Mouse (Mus musculus): ENCODE results near the gene Ntng1. TPM values are rescaled to one million over a fixed set of nuclear protein-coding genes. Genes with fewer than 3 reads are reported as not detected.

Gene Ntng1
- polyA plus RNA-seq, 1 experiment = not detected

GRCm38 (mm10) chr3:109917926-109918694 lies 225.7 kb downstream of the Ntng1 start:
- H3K4me1 ChIP-seq (ENCODE audit: control insufficient read depth, insufficient read depth, insufficient read length, low read length) = no peaks in the 10 kb centered on the region
- no peak overlapping the region for H3K27ac ChIP-seq (replicated peaks; ENCODE audit: low read depth, low read length)
- no peak overlapping the region for H3K4me3 ChIP-seq (ENCODE audit: insufficient read depth, low read depth, low read length)

GRCm38 (mm10) chr3:109917077-109917476 lies 226.7 kb downstream of the Ntng1 start:
- no peak overlapping the region for H3K4me3 ChIP-seq (ENCODE audit: insufficient read depth, low read depth, low read length)
- no peaks in the 10 kb centered on the region for H3K4me1 ChIP-seq (ENCODE audit: control insufficient read depth, insufficient read depth, insufficient read length, low read length)
- H3K27ac ChIP-seq (replicated peaks; ENCODE audit: low read depth, low read length) = no peak overlapping the region

GRCm38 (mm10) chr3:109914226-109914625 lies 229.6 kb downstream of the Ntng1 start:
- Histone ChIP-seq H3K4me3 (ENCODE audit: insufficient read depth, low read depth, low read length) (no peak overlapping the region), H3K4me1 (ENCODE audit: control insufficient read depth, insufficient read depth, insufficient read length, low read length) (no peaks in the 10 kb centered on the region), H3K27ac (replicated peaks; ENCODE audit: low read depth, low read length) (no peak overlapping the region)

- H3K4me3 ChIP-seq (ENCODE audit: insufficient read depth, low read depth, low read length) = no peak overlapping the region
- H3K4me1 ChIP-seq (ENCODE audit: control insufficient read depth, insufficient read depth, insufficient read length, low read length) = no peaks in the 10 kb centered on the region
- no peak overlapping the region for H3K27ac ChIP-seq (replicated peaks; ENCODE audit: low read depth, low read length)
Observed at GRCm38 (mm10) chr3:109890600-109890999, 253.2 kb downstream of the Ntng1 start.

- H3K4me3 ChIP-seq (ENCODE audit: insufficient read depth, low read depth, low read length) = no peak overlapping the region
- no peaks in the 10 kb centered on the region for H3K4me1 ChIP-seq (ENCODE audit: control insufficient read depth, insufficient read depth, insufficient read length, low read length)
- H3K27ac ChIP-seq (replicated peaks; ENCODE audit: low read depth, low read length) = no peak overlapping the region
Observed at GRCm38 (mm10) chr3:109885672-109886071, 258.1 kb downstream of the Ntng1 start.

GRCm38 (mm10) chr3:109879061-109879460 lies 264.8 kb downstream of the Ntng1 start:
- Histone ChIP-seq H3K4me3 (ENCODE audit: insufficient read depth, low read depth, low read length) (no peak overlapping the region), H3K4me1 (ENCODE audit: control insufficient read depth, insufficient read depth, insufficient read length, low read length) (no peaks in the 10 kb centered on the region), H3K27ac (replicated peaks; ENCODE audit: low read depth, low read length) (no peak overlapping the region)

- Histone ChIP-seq H3K4me1 (ENCODE audit: control insufficient read depth, insufficient read depth, insufficient read length, low read length) (no peaks in the 10 kb centered on the region), H3K4me3 (ENCODE audit: insufficient read depth, low read depth, low read length) (no peak overlapping the region), H3K27ac (replicated peaks; ENCODE audit: low read depth, low read length) (no peak overlapping the region)
Observed at GRCm38 (mm10) chr3:109871986-109872385, 271.8 kb downstream of the Ntng1 start.

- H3K27ac ChIP-seq (replicated peaks; ENCODE audit: low read depth, low read length) = no peak overlapping the region
- no peaks in the 10 kb centered on the region for H3K4me1 ChIP-seq (ENCODE audit: control insufficient read depth, insufficient read depth, insufficient read length, low read length)
- H3K4me3 ChIP-seq (ENCODE audit: insufficient read depth, low read depth, low read length) = no peak overlapping the region
Observed at GRCm38 (mm10) chr3:109858276-109858675, 285.5 kb downstream of the Ntng1 start.

GRCm38 (mm10) chr3:109854449-109855155 lies 289.2 kb downstream of the Ntng1 start:
- H3K4me3 ChIP-seq (ENCODE audit: insufficient read depth, low read depth, low read length) = no peak overlapping the region
- no peaks in the 10 kb centered on the region for H3K4me1 ChIP-seq (ENCODE audit: control insufficient read depth, insufficient read depth, insufficient read length, low read length)
- no peak overlapping the region for H3K27ac ChIP-seq (replicated peaks; ENCODE audit: low read depth, low read length)

- Histone ChIP-seq H3K4me3 (ENCODE audit: insufficient read depth, low read depth, low read length) (no peak overlapping the region), H3K27ac (replicated peaks; ENCODE audit: low read depth, low read length) (no peak overlapping the region), H3K4me1 (ENCODE audit: control insufficient read depth, insufficient read depth, insufficient read length, low read length) (no peaks in the 10 kb centered on the region)
Observed at GRCm38 (mm10) chr3:109846660-109847059, 297.2 kb downstream of the Ntng1 start.

GRCm38 (mm10) chr3:109825806-109826205 lies 318.0 kb downstream of the Ntng1 start:
- H3K4me1 ChIP-seq (ENCODE audit: control insufficient read depth, insufficient read depth, insufficient read length, low read length) = no peaks in the 10 kb centered on the region
- H3K27ac ChIP-seq (replicated peaks; ENCODE audit: low read depth, low read length) = no peak overlapping the region

GRCm38 (mm10) chr3:109822803-109823474 lies 320.9 kb downstream of the Ntng1 start:
- Histone ChIP-seq H3K4me3 (ENCODE audit: insufficient read depth, low read depth, low read length) (no peak overlapping the region), H3K4me1 (ENCODE audit: control insufficient read depth, insufficient read depth, insufficient read length, low read length) (no peaks in the 10 kb centered on the region), H3K27ac (replicated peaks; ENCODE audit: low read depth, low read length) (no peak overlapping the region)

More at GRCm38 (mm10) chr3:109825806-109826205, 318.0 kb downstream of the Ntng1 start:
- H3K4me3 ChIP-seq (ENCODE audit: insufficient read depth, low read depth, low read length) = no peak overlapping the region

GRCm38 (mm10) chr3:109818821-109819685 lies 324.8 kb downstream of the Ntng1 start:
- Histone ChIP-seq H3K4me3 (ENCODE audit: insufficient read depth, low read depth, low read length) (no peak overlapping the region), H3K27ac (replicated peaks; ENCODE audit: low read depth, low read length) (no peak overlapping the region)

GRCm38 (mm10) chr3:109809065-109809464 lies 334.7 kb downstream of the Ntng1 start:
- H3K27ac ChIP-seq (replicated peaks; ENCODE audit: low read depth, low read length) = no peak overlapping the region
- no peak overlapping the region for H3K4me3 ChIP-seq (ENCODE audit: insufficient read depth, low read depth, low read length)
- H3K4me1 ChIP-seq (ENCODE audit: control insufficient read depth, insufficient read depth, insufficient read length, low read length) = no peaks in the 10 kb centered on the region

More at GRCm38 (mm10) chr3:109818821-109819685, 324.8 kb downstream of the Ntng1 start:
- no peaks in the 10 kb centered on the region for H3K4me1 ChIP-seq (ENCODE audit: control insufficient read depth, insufficient read depth, insufficient read length, low read length)
